In the genomic region with DNA sequence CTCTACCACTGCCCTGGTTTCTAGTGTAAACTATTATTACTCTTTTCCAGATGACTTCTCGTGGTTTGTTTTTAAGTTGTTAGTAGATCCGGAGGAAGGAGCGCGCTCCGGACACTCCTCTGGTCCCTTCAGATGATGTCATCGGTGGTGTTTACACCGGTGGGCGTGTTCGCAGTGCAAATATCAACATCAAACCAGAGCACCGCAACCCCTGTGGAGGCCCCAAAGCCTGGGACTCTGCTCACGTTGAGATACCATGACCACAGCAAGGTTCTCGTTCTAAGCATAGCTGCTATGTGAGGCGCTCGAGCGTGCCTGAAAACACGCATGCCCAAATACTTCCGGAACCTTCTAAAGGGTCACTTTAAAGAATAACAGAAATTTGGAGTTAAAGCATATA, we compare ENCODE assay signal across 23 mouse cellular contexts.
DNase-seq lines count a peak whose midpoint lies in the region; ATAC-seq and TF ChIP-seq lines count a peak whose summit lies in the region.
"Had no signal": no experiment of that assay in that cellular context is flagged by ENCODE, and none has a peak within 500 bp of the region (broad histone marks: within the 10 kb centered on the region; RNA-seq: fewer than 3 reads in every experiment).

No protein-coding gene starts in this region.

- no peak for TF ChIP-seq POLR2A in heart, adult 2 months (IDR thresholded peaks at IDR 0.05; ENCODE audit: insufficient read depth, low read depth, low read length)

- H3K79me2 ChIP-seq in heart, adult 2 months (replicated peaks; ENCODE audit: control insufficient read depth, insufficient read depth, low read length) = no peaks in the 10 kb centered on the region

- 0 out of 2 replicates have a peak, but pooled peaks have one; percentile 59 for ATAC-seq in kidney, embryonic 14.5 days (ENCODE audit: low FRiP score, low TSS enrichment)
- ATAC-seq: activated CD4-positive, CD25-positive, alpha-beta regulatory T cell, adult 4 months; CD4-positive, CD25-positive, alpha-beta regulatory T cell, adult 4 months; Patski had no signal

- H3K4me2 ChIP-seq in kidney, embryonic 14.5 days (replicated peaks; ENCODE audit: low read depth, low read length) = no peak overlapping the region

- TF ChIP-seq EP300 in heart, adult 2 months (IDR thresholded peaks at IDR 0.05; ENCODE audit: insufficient read depth, low read depth, low read length) = no peak

- no peak for TF ChIP-seq CTCF in heart, adult 2 months (IDR thresholded peaks at IDR 0.05)

- no peaks in the 10 kb centered on the region for H3K36me3 ChIP-seq in heart, adult 2 months (ENCODE audit: control insufficient read depth, insufficient read depth, low read length)
- H3K36me3 ChIP-seq in kidney, embryonic 14.5 days (ENCODE audit: control insufficient read depth, insufficient read depth, low read length) = no peaks in the 10 kb centered on the region
- no peaks in the 10 kb centered on the region for H3K36me3 ChIP-seq in limb, embryonic 10.5 days
- H3K36me3 ChIP-seq: G1E had no signal

- peak; percentile 79 for DNase-seq in heart, adult 11 months
- no peak for DNase-seq in heart, adult 2 months
- no peak for DNase-seq in kidney, postnatal 10 days
- peak; percentile 45 for DNase-seq in R1 (ENCODE audit: low read depth, low spot score)
- peak; percentile 28 for DNase-seq in limb, embryonic 10.5 days (ENCODE audit: low spot score)
- no peak for DNase-seq in spleen, postnatal 36 days (ENCODE audit: low spot score in 2 of 2)
- DNase-seq in frontal cortex, postnatal 36 days (ENCODE audit: low spot score in 2 of 2) = no peak
- DNase-seq: adrenal gland, adult 2 months; adrenal gland, adult 8-10 months; adrenal gland, postnatal 10 days; adrenal gland, postnatal 14 days; adrenal gland, postnatal 25 days; adrenal gland, postnatal 36 days; B cell, adult 2 months; cerebellum, adult 11 months; cerebellum, adult 11-12 months; cerebellum, adult 18-20 months had no signal

- WGBS in heart, adult 2 months = 94% methylated on average over 17 of the region's 17 CpGs
- 90% methylated on average over 17 of the region's 17 CpGs for WGBS in kidney, embryonic 14.5 days
- 94% methylated on average over 17 of the region's 17 CpGs for WGBS in limb, embryonic 10.5 days

- no peaks in the 10 kb centered on the region for H3K27me3 ChIP-seq in heart, adult 2 months (ENCODE audit: control insufficient read depth, insufficient read depth, low read length)
- H3K27me3 ChIP-seq in kidney, embryonic 14.5 days (ENCODE audit: control insufficient read depth, insufficient read depth, low read length) = no peaks in the 10 kb centered on the region
- no peaks in the 10 kb centered on the region for H3K27me3 ChIP-seq in limb, embryonic 10.5 days (ENCODE audit: low read depth, poor library complexity, severe bottlenecking)
- H3K27me3 ChIP-seq: CH12.LX, Patski had no signal

- H3K9ac ChIP-seq in heart, adult 2 months (ENCODE audit: low read depth, low read length) = no peak overlapping the region
- no peak overlapping the region for H3K9ac ChIP-seq in kidney, embryonic 14.5 days (ENCODE audit: low read depth, low read length)

- H3K4me1 ChIP-seq in heart, adult 2 months (ENCODE audit: control insufficient read depth, insufficient read depth, low read length) = no peaks in the 10 kb centered on the region
- no peaks in the 10 kb centered on the region; the same call in 1 of the 2 replicates for H3K4me1 ChIP-seq in kidney, embryonic 14.5 days (ENCODE audit: control insufficient read depth, insufficient read depth, low read length)
- H3K4me1 ChIP-seq in limb, embryonic 10.5 days = peaks cover 37% of the 10 kb centered on the region

- intact Hi-C loops in heart, adult 2 months (cut with DNase I) = no loop called here

- H3K9me3 ChIP-seq in kidney, embryonic 14.5 days (ENCODE audit: control insufficient read depth, low read length) = no peaks in the 10 kb centered on the region
- H3K9me3 ChIP-seq in limb, embryonic 10.5 days (replicated peaks) = no peaks in the 10 kb centered on the region

- no peak overlapping the region for H3K4me3 ChIP-seq in heart, adult 2 months
- no peak overlapping the region for H3K4me3 ChIP-seq in kidney, embryonic 14.5 days (ENCODE audit: low read length)
- H3K4me3 ChIP-seq in limb, embryonic 10.5 days = no peak overlapping the region

- H3K27ac ChIP-seq in heart, adult 2 months = no peak overlapping the region
- H3K27ac ChIP-seq in kidney, embryonic 14.5 days (ENCODE audit: low read depth, low read length) = no peak overlapping the region
- no peak overlapping the region for H3K27ac ChIP-seq in limb, embryonic 10.5 days

Comparison
In these comparisons a context has a peak if more than half of its experiments do, and no peak if none do; other contexts are left out.
1. DNase-seq: peak in heart, adult 11 months (single experiment), R1 (single experiment) and limb, embryonic 10.5 days (single experiment); none in heart, adult 2 months (0 of 2), kidney, postnatal 10 days (single experiment), spleen, postnatal 36 days (0 of 2) and frontal cortex, postnatal 36 days (0 of 2).